Mouse (Mus musculus): ENCODE results near the gene B3gnt9. TPM values are rescaled to one million over a fixed set of nuclear protein-coding genes. Genes with fewer than 3 reads are reported as not detected.

B3gnt9 gene
- polyA plus RNA-seq, 1 experiment: 1.0 TPM

- Histone ChIP-seq H3K36me3 (ENCODE audit: control insufficient read depth) (no peaks in the 10 kb centered on the region), H3K4me1 (ENCODE audit: control insufficient read depth) (peaks cover 26% of the 10 kb centered on the region), H3K4me3 (replicated peaks) (no peak overlapping the region), H3K27me3 (ENCODE audit: control insufficient read depth) (peaks cover 100% of the 10 kb centered on the region), H3K9me3 (ENCODE audit: control insufficient read depth, low read length) (peaks cover 4% of the 10 kb centered on the region; the same call in 1 of the 2 replicates)
- no peak for TF ChIP-seq TAL1 (IDR thresholded peaks at IDR 0.05; ENCODE audit: low read length)
- TF ChIP-seq GATA1 (IDR thresholded peaks at IDR 0.05; ENCODE audit: low read length): no peak
These were observed 20.4 kb upstream of the B3gnt9 start for GRCm38 (mm10) chr8:105275387-105275786.

- H3K9me3 ChIP-seq (ENCODE audit: control insufficient read depth, low read length): peaks cover 34% of the 10 kb centered on the region
- peaks cover 26% of the 10 kb centered on the region for H3K4me1 ChIP-seq (ENCODE audit: control insufficient read depth)
- TF ChIP-seq TAL1 (IDR thresholded peaks at IDR 0.05; ENCODE audit: low read length): no peak
- TF ChIP-seq GATA1 (IDR thresholded peaks at IDR 0.05; ENCODE audit: low read length): no peak
- peaks cover 99% of the 10 kb centered on the region for H3K27me3 ChIP-seq (ENCODE audit: control insufficient read depth)
- H3K4me3 ChIP-seq (replicated peaks): no peak overlapping the region
- no peaks in the 10 kb centered on the region for H3K36me3 ChIP-seq (ENCODE audit: control insufficient read depth)
These were observed 15.9 kb upstream of the B3gnt9 start for GRCm38 (mm10) chr8:105270916-105271186.

- H3K27me3 ChIP-seq (ENCODE audit: control insufficient read depth): peaks cover 99% of the 10 kb centered on the region
- H3K36me3 ChIP-seq (ENCODE audit: control insufficient read depth): no peaks in the 10 kb centered on the region
- no peak for TF ChIP-seq GATA1 (IDR thresholded peaks at IDR 0.05; ENCODE audit: low read length)
- no peak for TF ChIP-seq TAL1 (IDR thresholded peaks at IDR 0.05; ENCODE audit: low read length)
- no peak overlapping the region for H3K4me3 ChIP-seq (replicated peaks)
- H3K4me1 ChIP-seq (ENCODE audit: control insufficient read depth): peaks cover 26% of the 10 kb centered on the region
- H3K9me3 ChIP-seq (ENCODE audit: control insufficient read depth, low read length): peaks cover 34% of the 10 kb centered on the region
These were observed 15.4 kb upstream of the B3gnt9 start for GRCm38 (mm10) chr8:105270101-105270915.

DNA sequence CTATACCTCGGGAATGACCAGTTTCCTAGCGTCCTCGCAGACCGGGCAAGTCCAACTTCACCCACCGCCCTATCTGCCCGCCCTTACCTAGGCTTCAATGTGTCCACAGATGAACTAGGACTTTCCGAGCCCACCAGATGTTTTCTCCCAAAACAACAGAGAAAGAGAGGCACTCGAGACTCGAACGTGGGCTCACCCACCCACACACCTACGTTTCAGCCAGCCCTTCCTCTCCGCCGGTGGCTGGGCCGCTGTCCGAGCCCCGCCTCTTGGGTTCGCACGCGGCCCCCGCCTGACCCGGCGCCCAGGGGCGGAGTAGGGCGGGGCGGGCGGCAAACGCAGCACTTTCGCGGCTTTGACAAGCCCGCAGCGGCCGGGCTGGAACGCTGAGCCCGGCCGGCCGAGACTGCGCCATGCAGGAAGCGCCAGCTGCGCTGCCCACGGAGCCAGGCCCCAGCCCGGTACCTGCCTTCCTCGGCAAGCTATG lies 14.6 kb upstream of the B3gnt9 start, which contains the start of gene Hsf4:
Hsf4 (plus strand) TSS at position 341 of the 487 bp plus-strand sequence.
- peaks cover 99% of the 10 kb centered on the region for H3K27me3 ChIP-seq (ENCODE audit: control insufficient read depth)

GRCm38 (mm10) chr8:105269075-105269458 lies 14.1 kb upstream of the B3gnt9 start:
- peaks cover 97% of the 10 kb centered on the region for H3K27me3 ChIP-seq (ENCODE audit: control insufficient read depth)
- H3K4me3 ChIP-seq (replicated peaks): no peak overlapping the region
- H3K9me3 ChIP-seq (ENCODE audit: control insufficient read depth, low read length): peaks cover 34% of the 10 kb centered on the region
- TF ChIP-seq TAL1 (IDR thresholded peaks at IDR 0.05; ENCODE audit: low read length) (no peak), GATA1 (IDR thresholded peaks at IDR 0.05; ENCODE audit: low read length) (no peak)
- peaks cover 38% of the 10 kb centered on the region for H3K4me1 ChIP-seq (ENCODE audit: control insufficient read depth)
- no peaks in the 10 kb centered on the region for H3K36me3 ChIP-seq (ENCODE audit: control insufficient read depth)

More for the DNA sequence above, 14.6 kb upstream of the B3gnt9 start, which contains the start of gene Hsf4:
- H3K9me3 ChIP-seq (ENCODE audit: control insufficient read depth, low read length): peaks cover 34% of the 10 kb centered on the region
- peak within 1 kb of the TSS; percentile 23 for H3K4me3 ChIP-seq (replicated peaks)
- no peaks in the 10 kb centered on the region for H3K36me3 ChIP-seq (ENCODE audit: control insufficient read depth)
- peaks cover 34% of the 10 kb centered on the region for H3K4me1 ChIP-seq (ENCODE audit: control insufficient read depth)
- TF ChIP-seq TAL1 (IDR thresholded peaks at IDR 0.05; ENCODE audit: low read length): no peak
- TF ChIP-seq GATA1 (IDR thresholded peaks at IDR 0.05; ENCODE audit: low read length): no peak

DNA sequence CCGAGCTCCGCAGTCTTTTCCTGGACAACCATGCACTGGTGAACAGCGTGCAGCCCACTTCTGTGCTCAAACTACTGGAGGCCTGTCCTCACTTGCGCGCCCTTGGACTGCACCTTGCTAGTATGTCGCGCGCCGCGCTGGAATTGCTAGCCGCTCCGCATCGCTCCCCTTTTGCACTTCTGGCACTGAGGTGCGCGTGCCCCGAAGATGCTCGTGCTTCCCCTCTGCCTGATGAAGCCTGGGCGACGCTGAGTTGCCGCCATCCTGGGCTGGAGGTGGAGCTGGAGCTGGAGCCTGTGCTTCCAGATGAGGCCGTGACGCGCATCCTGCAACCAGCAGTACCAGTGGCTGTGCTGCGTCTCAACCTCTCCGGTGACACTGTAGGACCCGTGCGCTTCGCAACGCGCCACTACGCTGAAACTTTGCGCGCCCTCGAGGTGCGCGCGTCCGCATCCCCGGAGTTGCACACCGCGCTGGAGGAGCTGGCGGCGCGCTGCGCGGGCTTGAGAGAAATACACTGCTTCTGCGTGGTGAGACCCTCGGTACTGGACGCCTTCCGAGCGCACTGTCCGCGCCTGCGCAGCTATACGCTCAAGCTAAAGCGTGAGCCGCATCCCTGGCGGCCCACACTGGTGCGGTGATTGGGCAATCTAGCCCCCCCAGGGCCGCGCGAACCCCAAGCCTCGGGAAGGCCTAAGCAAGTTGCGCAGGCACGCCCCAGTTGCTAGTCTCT lies 13.6 kb upstream of the B3gnt9 start:
- Histone ChIP-seq H3K36me3 (ENCODE audit: control insufficient read depth) (no peaks in the 10 kb centered on the region), H3K4me3 (replicated peaks) (peak overlapping the region; percentile 23), H3K27me3 (ENCODE audit: control insufficient read depth) (peaks cover 97% of the 10 kb centered on the region), H3K4me1 (ENCODE audit: control insufficient read depth) (peaks cover 43% of the 10 kb centered on the region), H3K9me3 (ENCODE audit: control insufficient read depth, low read length) (peaks cover 34% of the 10 kb centered on the region)
- no peak for TF ChIP-seq TAL1 (IDR thresholded peaks at IDR 0.05; ENCODE audit: low read length)
- no peak for TF ChIP-seq GATA1 (IDR thresholded peaks at IDR 0.05; ENCODE audit: low read length)

- no peaks in the 10 kb centered on the region for H3K36me3 ChIP-seq (ENCODE audit: control insufficient read depth)
- peaks cover 34% of the 10 kb centered on the region for H3K9me3 ChIP-seq (ENCODE audit: control insufficient read depth, low read length)
- H3K4me3 ChIP-seq (replicated peaks): no peak overlapping the region
- peaks cover 53% of the 10 kb centered on the region for H3K4me1 ChIP-seq (ENCODE audit: control insufficient read depth)
- no peak for TF ChIP-seq TAL1 (IDR thresholded peaks at IDR 0.05; ENCODE audit: low read length)
- no peak for TF ChIP-seq GATA1 (IDR thresholded peaks at IDR 0.05; ENCODE audit: low read length)
- peaks cover 91% of the 10 kb centered on the region for H3K27me3 ChIP-seq (ENCODE audit: control insufficient read depth)
These were observed 11.8 kb upstream of the B3gnt9 start for GRCm38 (mm10) chr8:105266775-105267174.

GRCm38 (mm10) chr8:105265128-105265527 lies 10.2 kb upstream of the B3gnt9 start:
- peaks cover 91% of the 10 kb centered on the region for H3K27me3 ChIP-seq (ENCODE audit: control insufficient read depth)

More at GRCm38 (mm10) chr8:105265128-105265527, 10.2 kb upstream of the B3gnt9 start:
- no peak for TF ChIP-seq TAL1 (IDR thresholded peaks at IDR 0.05; ENCODE audit: low read length)
- TF ChIP-seq GATA1 (IDR thresholded peaks at IDR 0.05; ENCODE audit: low read length): no peak
- H3K36me3 ChIP-seq (ENCODE audit: control insufficient read depth): peaks cover 2% of the 10 kb centered on the region; the same call in 1 of the 2 replicates
- peaks cover 60% of the 10 kb centered on the region for H3K4me1 ChIP-seq (ENCODE audit: control insufficient read depth)
- peaks cover 33% of the 10 kb centered on the region for H3K9me3 ChIP-seq (ENCODE audit: control insufficient read depth, low read length)
- H3K4me3 ChIP-seq (replicated peaks): peak overlapping the region; percentile 77

Data from erythroblast, embryonic 14.5 days (primary cell).